Mouse (Mus musculus) thymus, adult 2 months (tissue): ENCODE results near the gene Olfr992.

Experiments
- CTCF ChIP-seq: fragments of 200-500 bp; IDR thresholded peaks from 2 replicates; pipeline ENCODE4 v1.5.1; 2012; ENCODE audit warnings: mild to moderate bottlenecking, control low read depth, low read length, moderate library complexity, borderline replicate concordance; ENCODE audit not compliant: control insufficient read depth, poor library complexity, insufficient read depth; ENCODE audit errors: extremely low read depth
- POLR2A ChIP-seq: fragments of 200-500 bp; IDR thresholded peaks from 2 replicates; pipeline ENCODE4 v1.6.1; 2012; ENCODE audit warnings: mild to moderate bottlenecking, low read length, control low read depth, moderate library complexity; ENCODE audit not compliant: control insufficient read depth, poor library complexity, insufficient read depth; ENCODE audit errors: extremely low read depth

- TF ChIP-seq CTCF = no peak
- TF ChIP-seq POLR2A = no peak
Measured at GRCm38 (mm10) chr2:85409369-85409768, at the start of gene Olfr992.
